Mouse (Mus musculus) liver, embryonic 14.5 days (tissue): ENCODE results near the gene Cbfa2t2.

Source experiments
- CTCF ChIP-seq: IDR thresholded peaks from 2 replicates; pipeline ENCODE4 v1.5.1; 2016; ENCODE audit warnings: antibody characterized with exemption, low read depth, control low read depth
- EP300 ChIP-seq: IDR thresholded peaks from 2 replicates; pipeline ENCODE4 v1.6.1; 2016; ENCODE audit warnings: antibody characterized with exemption, low read depth

DNA sequence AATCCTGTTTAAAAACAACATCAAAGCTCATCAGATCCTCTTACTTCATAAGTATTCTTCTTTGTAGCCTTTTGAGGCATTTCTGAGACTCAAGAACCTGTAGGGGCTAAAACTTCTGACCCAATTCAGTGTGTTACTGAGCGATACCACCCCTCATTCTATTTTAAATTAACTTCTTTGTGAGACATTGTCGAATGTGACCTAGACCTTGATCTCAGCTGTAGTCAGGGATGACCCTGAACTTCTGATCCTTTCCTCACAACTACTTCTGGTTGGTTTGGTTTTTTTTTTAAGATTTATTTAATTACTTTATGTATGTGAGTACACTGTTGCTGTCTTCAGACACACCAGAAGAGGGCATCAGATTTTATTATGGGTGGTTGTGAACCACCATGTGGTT, 12.7 kb upstream of the Cbfa2t2 start:
- TF ChIP-seq CTCF (no peak), EP300 (no peak)
